Mouse (Mus musculus) embryonic facial prominence, embryonic 14.5 days (tissue): ENCODE measurements around the gene Cdc45. TPM values are rescaled to one million over a fixed set of nuclear protein-coding genes. Genes with fewer than 3 reads are reported as not detected.
A peak's percentile ranks its signal among the peaks of the same experiment; 100 is the strongest.

Experiments
- ATAC-seq: fragments of 200-750 bp; cut with Nextera tagmentation; 2 replicates; pipeline ENCODE4 v1.8.0; 2017; ENCODE audit warnings: low read depth, moderate number of reproducible peaks, moderate TSS enrichment
- DNase-seq: peaks from one replicate; pipeline ENCODE4 v3.0.0-alpha.2; 2015; ENCODE audit warnings: low spot score
- H3K27ac ChIP-seq: fragments of 300-500 bp; sonication (generic); replicated peaks from 2 replicates; pipeline ENCODE4 v1.5.1; 2014; ENCODE audit warnings: low read depth, mild to moderate bottlenecking, low read length, moderate library complexity
- H3K27me3 ChIP-seq: fragments of 300-500 bp; sonication (generic); replicated peaks from 2 replicates; pipeline ENCODE4 v1.6.1; 2014; ENCODE audit warnings: low read length; ENCODE audit not compliant: control insufficient read depth, insufficient read depth
- H3K36me3 ChIP-seq: fragments of 300-500 bp; sonication (generic); 2 replicates; pipeline ENCODE4 v1.6.1; 2014; ENCODE audit warnings: low read length, mixed read lengths; ENCODE audit not compliant: control insufficient read depth, insufficient read depth
- H3K4me1 ChIP-seq: fragments of 300-500 bp; sonication (generic); 2 replicates; pipeline ENCODE4 v1.6.1; 2014; ENCODE audit warnings: antibody characterized with exemption, low read length; ENCODE audit not compliant: control insufficient read depth, insufficient read depth
- H3K4me2 ChIP-seq: fragments of 300-500 bp; sonication (generic); 2 replicates; pipeline ENCODE4 v1.6.1; 2014; ENCODE audit warnings: low read depth, mild to moderate bottlenecking, low read length, moderate library complexity, mixed read lengths
- H3K4me3 ChIP-seq: fragments of 300-500 bp; sonication (generic); 2 replicates; pipeline ENCODE4 v1.5.1; 2014; ENCODE audit warnings: low read depth, mild to moderate bottlenecking, low read length
- H3K9ac ChIP-seq: fragments of 300-500 bp; sonication (generic); 2 replicates; pipeline ENCODE4 v1.6.1; 2014; ENCODE audit warnings: low read depth, mild to moderate bottlenecking, low read length, moderate library complexity, mixed read lengths
- H3K9me3 ChIP-seq: fragments of 300-500 bp; sonication (generic); 2 replicates; pipeline ENCODE4 v1.6.1; 2016; ENCODE audit warnings: low read length; ENCODE audit not compliant: control insufficient read depth
- WGBS: fragments of 180-500 bp; shearing (Covaris S2); extraction: QIAGEN DNeasy Blood & Tissue Kit; methylation state at CpG from one replicate; pipeline ENCODE4 v1.1.7; 2014; 5-methylcytosine and 5-hydroxymethylcytosine counted together
- polyA plus RNA-seq: library from polyadenylated mRNA; unstranded; fragments of >200 nt; fragmentation: Nextera tagmentation; extraction: Ambion mirVana; gene quantifications from 2 replicates; pipeline ENCODE4 v1.2.1, GENCODE M21; 2014

Cdc45 gene
- polyA plus RNA-seq, 1 experiment from 2014 or later: 34.5 TPM

GRCm38 (mm10) chr16:18798841-18799240, 12.9 kb downstream of the Cdc45 start:
- no peaks in the 10 kb centered on the region for H3K9me3 ChIP-seq
- H3K9ac ChIP-seq: no peak overlapping the region
- H3K4me3 ChIP-seq: no peak overlapping the region
- WGBS: 77% methylated on average over 2 of the region's 2 CpGs
- DNase-seq (peak; percentile 38), ATAC-seq (no peak)
- H3K27me3 ChIP-seq: no peaks in the 10 kb centered on the region
- no peak overlapping the region for H3K27ac ChIP-seq
- H3K36me3 ChIP-seq: peaks cover 61% of the 10 kb centered on the region
- H3K4me1 ChIP-seq: no peaks in the 10 kb centered on the region
- H3K4me2 ChIP-seq: no peak overlapping the region

GRCm38 (mm10) chr16:18798151-18798550, 13.6 kb downstream of the Cdc45 start:
- Histone ChIP-seq H3K4me2 (no peak overlapping the region), H3K4me3 (no peak overlapping the region), H3K4me1 (no peaks in the 10 kb centered on the region), H3K9ac (no peak overlapping the region), H3K36me3 (peaks cover 64% of the 10 kb centered on the region), H3K27me3 (no peaks in the 10 kb centered on the region), H3K27ac (no peak overlapping the region), H3K9me3 (no peaks in the 10 kb centered on the region)
- WGBS: 89% methylated on average over 5 of the region's 5 CpGs
- DNase-seq (no peak), ATAC-seq (no peak)

GRCm38 (mm10) chr16:18796645-18797044, 15.1 kb downstream of the Cdc45 start:
- no peak overlapping the region for H3K4me3 ChIP-seq
- 77% methylated on average over 7 of the region's 7 CpGs for WGBS
- DNase-seq (peak; percentile 18), ATAC-seq (no peak)
- H3K27me3 ChIP-seq: no peaks in the 10 kb centered on the region
- H3K4me2 ChIP-seq: no peak overlapping the region
- H3K27ac ChIP-seq: no peak overlapping the region
- no peak overlapping the region for H3K9ac ChIP-seq
- peaks cover 73% of the 10 kb centered on the region for H3K36me3 ChIP-seq
- no peaks in the 10 kb centered on the region for H3K4me1 ChIP-seq
- H3K9me3 ChIP-seq: no peaks in the 10 kb centered on the region

- Histone ChIP-seq H3K4me3 (no peak overlapping the region), H3K36me3 (peaks cover 72% of the 10 kb centered on the region), H3K4me1 (no peaks in the 10 kb centered on the region), H3K9me3 (no peaks in the 10 kb centered on the region), H3K9ac (no peak overlapping the region), H3K4me2 (no peak overlapping the region), H3K27ac (no peak overlapping the region), H3K27me3 (no peaks in the 10 kb centered on the region)
- no peak for DNase-seq
- WGBS: 94% methylated on average over 11 of the region's 11 CpGs
- no peak for ATAC-seq
These were observed 16.4 kb downstream of the Cdc45 start for GRCm38 (mm10) chr16:18795223-18795899.

- H3K27me3 ChIP-seq: no peaks in the 10 kb centered on the region
- DNase-seq: no peak
- no peak overlapping the region for H3K4me3 ChIP-seq
- H3K4me2 ChIP-seq: no peak overlapping the region
- H3K36me3 ChIP-seq: peaks cover 76% of the 10 kb centered on the region
- no peak for ATAC-seq
- no peak overlapping the region for H3K27ac ChIP-seq
- no peaks in the 10 kb centered on the region for H3K9me3 ChIP-seq
- WGBS: 87% methylated on average over 10 of the region's 10 CpGs
- H3K9ac ChIP-seq: no peak overlapping the region
- no peaks in the 10 kb centered on the region for H3K4me1 ChIP-seq
These were observed 23.0 kb downstream of the Cdc45 start for GRCm38 (mm10) chr16:18788627-18789406.

GRCm38 (mm10) chr16:18786652-18787051, 25.1 kb downstream of the Cdc45 start:
- Histone ChIP-seq H3K9ac (no peak overlapping the region), H3K9me3 (no peaks in the 10 kb centered on the region), H3K36me3 (peaks cover 82% of the 10 kb centered on the region), H3K4me3 (no peak overlapping the region), H3K27me3 (no peaks in the 10 kb centered on the region), H3K27ac (no peak overlapping the region), H3K4me2 (no peak overlapping the region), H3K4me1 (no peaks in the 10 kb centered on the region)
- WGBS: 92% methylated on average over 10 of the region's 10 CpGs
- ATAC-seq (no peak), DNase-seq (no peak)

GRCm38 (mm10) chr16:18785485-18785884, 26.3 kb downstream of the Cdc45 start:
- H3K27me3 ChIP-seq: no peaks in the 10 kb centered on the region
- no peak for ATAC-seq
- no peak for DNase-seq
- H3K4me3 ChIP-seq: no peak overlapping the region
- WGBS: 92% methylated on average over 1 of the region's 1 CpGs
- H3K4me2 ChIP-seq: no peak overlapping the region
- H3K9me3 ChIP-seq: no peaks in the 10 kb centered on the region
- no peak overlapping the region for H3K9ac ChIP-seq
- no peaks in the 10 kb centered on the region for H3K4me1 ChIP-seq
- H3K36me3 ChIP-seq: peaks cover 77% of the 10 kb centered on the region
- no peak overlapping the region for H3K27ac ChIP-seq

GRCm38 (mm10) chr16:18785025-18785424, 26.8 kb downstream of the Cdc45 start:
- H3K9ac ChIP-seq: no peak overlapping the region
- WGBS: 89% methylated on average over 7 of the region's 7 CpGs

More at GRCm38 (mm10) chr16:18785025-18785424, 26.8 kb downstream of the Cdc45 start:
- Histone ChIP-seq H3K27ac (no peak overlapping the region), H3K36me3 (peaks cover 73% of the 10 kb centered on the region), H3K4me1 (no peaks in the 10 kb centered on the region), H3K4me3 (no peak overlapping the region), H3K27me3 (no peaks in the 10 kb centered on the region), H3K4me2 (no peak overlapping the region), H3K9me3 (no peaks in the 10 kb centered on the region)
- no peak for DNase-seq
- no peak for ATAC-seq
